Mouse (Mus musculus) adrenal gland, postnatal 25 days (tissue): ENCODE measurements at regions not wholly inside any gene's neighbourhood (a gene's known extent, or its start where the extent isn't known, plus 50 kb on each side); places are given as distances from the start of the nearest gene placed in this dataset.
"Not testable (repeated sequence)": the region's sequence is repeated elsewhere in the genome, so short reads cannot be mapped to it uniquely, and the experiment has no call there.

Experiments used
- DNase-seq: peaks from one replicate; pipeline ENCODE4 v3.0.0; 2021; ENCODE audit warnings: mixed read lengths

GRCm38 (mm10) chr3:41504867-41505266 is 50.7 kb upstream of the Jade1 start:
- DNase-seq: no peak

DNA sequence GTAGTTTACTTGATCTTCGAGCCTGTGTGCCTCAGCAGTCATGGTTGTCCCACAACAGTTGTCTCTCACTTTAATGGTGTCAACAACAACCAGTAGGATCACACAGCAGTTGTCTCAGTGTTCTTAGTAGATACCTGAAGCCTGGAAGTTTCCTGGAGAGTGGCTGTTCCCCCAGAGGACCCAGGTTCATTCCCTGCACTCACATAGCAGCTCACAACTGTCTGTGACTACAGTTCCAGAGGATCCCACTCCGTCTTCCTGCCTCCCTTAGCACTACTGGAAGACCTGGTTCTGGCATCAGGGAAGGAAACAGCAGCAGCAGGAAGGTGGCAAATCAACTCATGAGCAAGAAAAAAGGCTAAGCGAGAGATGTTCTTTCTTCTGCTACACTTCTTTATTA is 53.4 kb upstream of the Jade1 start:
- DNase-seq: no peak

DNA sequence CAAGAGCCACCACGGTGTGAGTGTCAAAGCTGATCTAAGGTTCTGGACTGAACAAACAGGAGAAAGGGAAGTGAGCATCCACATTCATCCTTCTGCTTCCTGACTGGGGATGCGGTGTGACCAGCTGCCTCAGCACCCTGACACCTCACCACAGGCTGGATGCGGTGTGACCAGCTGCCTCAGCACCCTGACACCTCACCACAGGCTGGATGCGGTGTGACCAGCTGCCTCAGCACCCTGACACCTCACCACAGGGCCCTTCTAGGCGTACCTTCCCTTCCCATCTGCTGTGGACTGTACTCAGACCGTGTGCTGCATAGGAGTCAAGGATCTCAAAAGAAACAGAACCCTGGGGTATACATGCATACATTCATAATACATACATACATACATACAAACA is 53.9 kb upstream of the Jade1 start:
- DNase-seq: not testable (repeated sequence)

GRCm38 (mm10) chr3:41501124-41501523 is 54.4 kb upstream of the Jade1 start:
- DNase-seq: no peak

DNA sequence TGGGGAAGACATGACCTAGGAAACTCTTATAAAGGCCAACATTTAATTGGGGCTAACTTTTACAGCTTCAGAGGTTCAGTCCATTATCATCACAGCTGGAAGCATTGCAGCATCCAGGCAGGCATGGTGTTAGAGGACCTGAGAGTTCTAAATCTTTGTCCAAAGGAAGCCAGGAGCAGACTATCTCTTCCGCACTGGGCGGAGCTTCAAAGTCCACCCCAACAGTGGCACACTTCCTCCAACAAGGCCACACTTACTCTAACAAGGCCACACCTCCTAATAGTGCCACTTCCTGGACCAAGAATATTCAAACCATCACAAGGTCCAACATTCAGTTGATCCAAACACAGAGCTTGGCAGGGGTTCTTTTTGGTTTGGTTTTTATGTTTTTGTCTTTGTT is 55.9 kb upstream of the Jade1 start:
- no peak for DNase-seq

DNA sequence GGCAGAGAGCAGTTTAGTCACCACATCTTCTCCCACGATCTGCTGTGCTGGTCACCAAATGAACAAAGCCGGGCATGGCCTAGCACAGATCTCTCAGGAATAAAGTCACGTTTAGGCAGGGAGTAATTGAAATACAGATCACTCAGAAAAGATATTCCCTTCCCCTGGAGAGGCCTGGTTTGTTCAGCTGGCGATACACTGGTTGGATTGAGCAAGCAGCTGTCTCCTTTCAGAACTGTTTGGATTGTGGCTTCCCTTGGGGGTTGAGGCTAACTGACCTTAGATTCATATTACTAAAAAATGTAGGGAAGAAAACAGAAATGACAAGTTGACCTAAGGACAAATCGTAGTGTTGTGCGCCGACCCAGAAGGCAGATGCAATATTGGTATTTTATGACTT is 56.7 kb upstream of the Jade1 start:
- DNase-seq: no peak

- no peak for DNase-seq
Observed at GRCm38 (mm10) chr3:41497771-41498170, 57.8 kb upstream of the Jade1 start.

GRCm38 (mm10) chr3:41496931-41497710 is 58.4 kb upstream of the Jade1 start:
- no peak for DNase-seq

DNA sequence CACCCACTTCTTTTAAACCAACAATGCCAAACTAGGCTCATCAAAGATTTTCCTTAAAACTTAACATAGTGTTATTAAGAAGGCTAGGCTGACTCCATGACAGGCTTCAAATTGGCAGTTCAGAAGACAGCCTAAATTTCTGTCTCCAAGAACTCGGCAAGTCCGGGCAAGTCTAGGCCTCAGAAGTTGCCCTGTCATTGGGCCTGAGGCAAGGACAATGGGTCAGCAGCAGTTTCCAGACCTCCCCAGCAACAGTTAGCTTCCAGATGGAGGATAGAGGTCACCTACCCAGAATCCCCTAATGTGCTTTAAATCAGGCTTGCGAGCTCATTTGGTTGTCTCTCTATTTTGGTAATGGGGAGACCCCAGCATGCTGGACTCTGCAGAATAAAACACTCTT is 59.6 kb upstream of the Jade1 start:
- no peak for DNase-seq

- no peak for DNase-seq
Observed at GRCm38 (mm10) chr3:41495097-41495496, 60.4 kb upstream of the Jade1 start.

- no peak for DNase-seq
Observed at GRCm38 (mm10) chr3:41493472-41493871, 62.1 kb upstream of the Jade1 start.

GRCm38 (mm10) chr3:41492727-41493392 is 62.7 kb upstream of the Jade1 start:
- no peak for DNase-seq

DNA sequence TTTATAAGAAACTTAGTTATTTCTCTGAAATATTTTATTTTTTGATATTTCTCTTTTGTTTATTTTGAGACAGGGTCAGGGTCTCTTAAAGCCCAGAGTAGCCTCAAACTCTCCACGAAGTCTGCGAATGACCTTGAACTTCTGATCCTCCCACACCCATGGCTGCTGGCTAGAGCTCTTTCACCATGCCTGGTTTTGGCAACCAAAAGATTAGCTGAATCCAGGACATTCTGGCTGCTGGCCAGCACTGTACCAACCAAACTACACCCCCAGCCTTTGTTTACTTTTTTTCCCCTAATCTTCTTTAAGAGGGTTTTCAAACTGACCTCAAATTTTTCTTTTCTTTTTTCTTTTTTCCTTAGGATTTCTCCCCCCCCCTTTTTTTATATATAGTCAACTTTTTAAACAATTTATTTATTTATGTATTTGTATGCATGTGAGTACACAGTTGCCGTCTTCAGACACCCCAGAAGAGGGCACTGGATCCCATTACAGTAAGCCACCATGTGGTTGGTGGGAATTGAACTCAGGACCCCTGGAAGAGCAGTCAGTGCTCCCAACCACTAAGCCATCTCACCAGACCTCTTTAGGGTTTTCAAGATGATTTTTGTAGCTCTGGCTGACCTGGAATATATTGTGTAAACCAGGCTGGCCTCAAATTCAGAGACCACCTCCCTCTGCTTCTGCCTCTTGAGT is 63.4 kb upstream of the Jade1 start:
- peak; percentile 65 for DNase-seq

DNA sequence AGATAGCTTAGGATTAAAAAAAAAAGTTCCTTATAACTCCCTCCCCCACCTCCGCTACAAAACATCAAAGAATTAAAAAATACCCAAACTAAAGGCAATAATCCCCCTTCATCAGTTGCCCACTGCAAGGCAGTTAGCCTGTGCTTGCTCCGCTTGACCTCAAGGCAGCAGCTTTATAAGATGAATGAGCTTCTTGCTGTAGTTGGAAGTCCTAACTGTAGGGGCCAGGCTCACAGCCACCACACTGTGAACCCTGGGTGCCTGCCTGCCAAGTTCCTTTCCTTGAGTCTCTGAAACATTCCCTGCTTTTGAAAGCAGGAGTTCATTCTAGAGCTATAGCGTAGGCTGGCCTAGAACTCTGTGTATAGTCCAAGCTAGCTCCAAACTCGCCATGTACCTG is 64.3 kb upstream of the Jade1 start:
- DNase-seq: no peak

DNA sequence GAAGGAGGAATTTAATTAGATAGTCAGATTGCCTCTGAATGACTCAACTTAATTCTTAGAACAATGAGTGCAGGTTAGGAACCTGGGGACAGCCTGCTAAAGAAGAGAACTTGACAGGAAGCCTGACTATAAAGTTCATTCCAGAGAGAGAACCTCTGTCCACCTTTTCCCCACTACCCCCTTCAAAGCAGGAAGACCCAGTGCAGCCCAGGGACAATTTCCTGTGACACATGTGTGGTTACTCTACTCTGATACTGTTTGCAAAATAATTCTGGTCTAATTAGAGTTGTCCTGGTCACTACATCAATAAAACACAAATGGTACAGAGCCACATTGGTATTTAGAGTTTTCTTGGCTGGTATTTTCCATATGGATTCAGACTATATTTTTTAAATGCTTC is 65.5 kb upstream of the Jade1 start:
- no peak for DNase-seq

DNA sequence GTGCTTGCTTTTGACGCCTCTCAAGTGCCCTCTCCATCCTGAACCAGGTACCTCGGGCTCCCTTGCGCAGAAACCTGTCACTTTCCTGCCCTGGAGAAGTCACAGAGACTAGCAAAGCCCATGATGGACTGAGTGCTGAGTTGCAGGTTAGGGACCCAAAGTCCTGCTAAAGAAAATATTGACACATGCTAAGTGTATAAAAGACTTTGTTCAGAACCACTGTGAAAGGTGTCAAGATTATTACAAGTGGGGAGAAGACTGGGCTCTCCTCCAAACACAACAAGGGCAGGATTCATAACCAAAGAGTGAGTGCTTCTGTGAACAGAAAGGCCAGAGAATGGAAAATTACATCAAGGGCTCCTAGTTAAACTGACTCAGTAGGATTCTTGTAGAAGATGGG is 66.0 kb upstream of the Jade1 start:
- no peak for DNase-seq

GRCm38 (mm10) chr3:41488229-41488774 is 67.2 kb upstream of the Jade1 start:
- no peak for DNase-seq

DNA sequence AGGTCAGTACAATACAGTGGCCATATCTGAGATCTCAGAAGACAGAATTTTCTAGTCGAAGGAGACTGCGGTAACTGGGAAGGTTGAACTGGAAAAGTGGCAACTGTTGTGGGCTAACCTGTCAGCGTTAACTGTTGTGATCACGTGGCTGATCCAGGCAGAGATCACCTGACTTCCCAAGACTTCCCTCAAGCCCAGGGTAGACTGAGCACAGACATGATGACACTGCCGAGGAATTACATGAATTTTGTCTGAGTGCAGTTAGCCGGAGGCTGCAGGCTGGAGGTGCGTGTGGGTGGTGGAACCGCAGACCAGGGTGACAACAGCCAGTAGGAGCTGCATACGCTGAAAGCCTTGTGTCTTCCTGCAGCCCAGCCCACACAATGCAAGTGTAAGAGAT is 70.6 kb upstream of the Jade1 start:
- DNase-seq: no peak

- no peak for DNase-seq
Observed at GRCm38 (mm10) chr3:41483582-41483981, 71.9 kb upstream of the Jade1 start.

DNA sequence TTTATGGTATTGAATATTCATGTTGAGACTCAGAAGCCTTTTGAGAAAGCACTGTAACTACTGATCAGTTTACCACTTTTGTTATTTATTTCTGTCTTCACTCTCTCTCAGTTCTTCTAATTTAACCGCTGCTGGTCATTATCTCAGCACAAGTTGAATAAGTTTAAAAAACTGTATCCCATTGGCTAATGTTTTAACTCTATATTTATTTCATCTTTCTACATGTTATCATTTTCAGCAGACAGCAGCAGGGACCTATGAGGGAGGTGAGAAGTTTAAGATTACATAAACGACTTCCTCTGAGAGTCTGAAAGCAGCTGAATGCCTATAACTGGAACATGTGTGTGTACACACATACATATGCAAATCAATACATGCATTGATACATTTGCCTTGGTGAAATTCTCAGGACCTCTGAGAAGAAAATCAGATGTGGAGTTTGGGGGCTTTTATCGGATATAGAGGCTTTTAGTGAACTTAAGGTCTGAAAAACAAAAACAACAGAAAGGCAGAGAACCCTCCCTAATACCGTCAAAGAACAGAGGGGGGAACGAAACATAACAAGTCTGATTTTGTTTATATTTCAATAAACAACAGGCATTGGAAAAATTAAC is 72.5 kb upstream of the Jade1 start:
- no peak for DNase-seq

DNA sequence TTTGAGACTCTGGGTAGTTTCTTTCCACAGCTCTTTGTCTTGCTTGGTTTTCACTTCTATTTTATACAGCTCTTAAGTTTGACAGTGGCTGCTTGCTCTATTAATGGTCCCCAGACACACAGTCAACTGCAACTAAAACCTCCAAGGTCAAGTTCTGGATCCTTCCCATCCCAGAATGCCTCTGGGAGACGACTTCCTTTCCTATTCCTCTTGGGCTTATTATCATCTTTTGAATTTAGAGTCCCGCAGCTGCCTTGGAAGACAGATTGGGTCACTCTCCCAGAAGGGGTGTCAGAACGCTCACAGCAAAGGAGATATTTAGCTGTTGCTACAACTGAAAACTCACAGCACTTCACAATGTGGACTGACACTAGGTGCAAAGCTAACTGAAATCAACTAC is 75.3 kb upstream of the Jade1 start:
- DNase-seq: no peak

GRCm38 (mm10) chr3:41478971-41479370 is 76.6 kb upstream of the Jade1 start:
- DNase-seq: no peak

DNA sequence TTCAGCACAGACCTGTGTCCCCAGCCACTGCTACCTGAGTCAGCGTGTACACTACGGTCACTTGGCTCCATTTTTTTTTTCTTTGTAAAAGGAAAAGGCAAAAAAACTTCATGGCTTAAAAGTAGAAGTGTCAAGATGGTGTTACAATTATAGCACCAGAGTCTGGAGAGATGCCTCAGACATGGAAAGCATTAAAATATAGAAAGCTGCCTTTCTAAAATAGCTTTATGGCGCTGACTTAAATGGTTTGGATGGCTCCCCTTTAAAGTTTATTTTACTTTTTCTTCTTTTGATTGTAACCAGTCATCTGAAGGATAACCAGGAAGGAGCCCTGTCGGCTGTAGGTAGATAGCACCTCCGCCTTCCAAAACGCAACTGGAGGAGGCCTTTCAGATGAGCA is 79.0 kb upstream of the Jade1 start:
- DNase-seq: no peak
